Mouse (Mus musculus) Muller cell, postnatal 12 days (primary cell): ENCODE data around the gene Dmkn.
A peak's percentile ranks its signal among the peaks of the same experiment; 100 is the strongest.
"Not testable (repeated sequence)": the region's sequence is repeated elsewhere in the genome, so short reads cannot be mapped to it uniquely, and the experiment has no call there.

Experiments used
- DNase-seq: peaks from one replicate; pipeline ENCODE4 v3.0.0-alpha.2; 2015; ENCODE audit errors: inconsistent ontology term

The Dmkn gene

DNA sequence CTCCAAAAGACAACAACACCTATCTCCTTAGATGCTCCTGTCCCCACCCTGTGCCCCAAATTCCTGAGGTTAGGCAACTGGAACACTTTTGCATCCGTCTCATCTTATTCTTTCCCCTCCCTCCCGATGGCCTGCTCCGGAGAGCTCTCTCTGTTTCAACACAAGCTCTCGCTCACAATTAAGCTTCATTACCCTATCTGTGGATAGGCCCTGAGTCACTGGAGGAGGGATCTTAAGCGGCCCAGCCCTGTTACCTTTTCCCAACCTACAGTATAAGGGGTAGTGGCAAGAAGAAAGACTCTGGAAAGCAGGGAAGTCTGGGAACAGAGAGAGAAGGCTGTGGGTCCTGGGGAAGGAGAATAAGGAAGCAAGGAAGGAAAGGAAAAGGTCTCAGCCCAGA, at the start of gene Dmkn:
Gene Dmkn (plus strand): TSS at position 301 of the 400 bp plus-strand sequence.
- DNase-seq = no peak

DNA sequence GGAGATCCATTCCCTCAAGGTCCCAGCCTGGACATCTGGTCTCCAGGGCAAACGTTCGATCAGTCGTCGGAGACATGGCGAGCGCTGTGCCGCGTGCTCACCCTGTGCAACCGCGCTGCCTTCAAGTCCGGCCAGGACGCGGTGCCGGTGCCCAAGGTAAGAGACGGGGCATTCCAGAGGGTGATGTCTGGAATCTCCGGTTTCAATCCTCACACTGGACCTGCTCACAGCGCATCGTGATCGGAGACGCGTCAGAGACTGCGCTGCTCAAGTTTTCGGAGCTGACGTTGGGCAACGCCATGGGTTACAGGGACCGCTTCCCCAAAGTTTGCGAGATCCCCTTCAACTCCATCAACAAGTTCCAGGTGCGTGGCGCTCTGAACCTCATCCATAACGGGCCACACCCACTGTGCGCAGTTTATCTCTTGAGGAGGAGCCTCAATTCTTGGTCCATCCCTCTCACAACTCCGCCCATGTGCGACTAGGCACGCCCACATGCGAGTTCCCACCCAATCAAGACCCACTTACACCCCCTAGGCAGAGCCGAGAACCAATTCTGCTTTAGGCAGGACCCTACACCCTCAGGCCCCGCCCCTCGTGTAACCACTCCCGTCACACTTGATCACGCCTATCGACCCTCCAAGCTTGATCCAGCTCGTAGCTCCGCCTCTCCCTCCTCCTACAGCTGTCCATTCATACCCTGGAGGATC, 46.4 kb upstream of the Dmkn start:
- peak; percentile 94 for DNase-seq

DNA sequence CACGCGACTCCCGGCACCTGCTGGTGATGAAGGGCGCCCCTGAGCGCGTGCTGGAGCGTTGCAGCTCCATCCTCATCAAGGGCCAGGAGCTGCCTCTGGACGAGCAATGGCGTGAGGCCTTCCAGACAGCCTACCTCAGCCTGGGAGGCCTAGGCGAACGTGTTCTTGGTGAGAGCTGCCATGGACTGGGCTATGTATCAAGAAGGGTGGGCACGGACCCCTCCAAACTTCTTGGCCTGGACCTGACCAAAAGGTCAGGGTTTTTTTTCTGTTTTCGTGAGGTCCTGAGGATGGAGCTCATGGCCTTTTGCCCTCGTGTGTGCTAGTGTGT, 45.9 kb upstream of the Dmkn start:
- no peak for DNase-seq

DNA sequence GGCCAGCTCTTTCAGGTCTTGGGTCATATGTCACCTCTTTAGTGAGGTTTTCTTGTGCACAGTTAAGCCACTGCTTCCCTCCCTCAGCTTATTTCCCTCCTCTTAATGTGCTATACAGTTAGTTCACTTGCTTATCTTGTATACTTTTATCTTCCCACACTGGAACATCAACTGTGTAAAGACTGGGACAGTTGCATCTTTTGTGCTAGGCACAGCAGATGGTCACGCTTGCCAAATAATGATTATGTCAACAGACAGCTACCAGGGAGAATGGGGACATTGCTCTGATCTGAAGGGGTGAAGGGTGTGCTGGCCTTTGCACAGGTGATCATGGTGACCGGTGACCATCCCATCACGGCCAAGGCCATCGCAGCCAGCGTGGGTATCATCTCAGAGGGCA, 43.9 kb upstream of the Dmkn start:
- no peak for DNase-seq

DNA sequence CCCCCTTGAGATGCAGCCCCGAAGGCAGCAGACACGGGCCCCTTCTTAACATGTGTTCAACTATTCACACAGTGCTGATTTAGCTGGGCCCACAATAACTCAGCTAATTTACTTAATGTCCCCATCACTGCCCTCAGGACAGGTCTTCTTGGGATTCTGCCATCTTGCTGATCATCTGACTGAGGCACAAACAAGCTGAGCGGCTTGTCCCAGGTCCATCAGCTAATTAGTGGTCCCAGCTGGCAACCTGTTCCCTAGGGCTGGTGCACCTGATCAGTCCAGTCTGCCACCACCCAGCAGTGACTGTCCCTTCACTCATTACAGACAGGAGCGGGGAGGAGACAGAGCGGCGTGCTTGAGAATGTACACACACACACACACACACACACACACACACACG, 42.3 kb upstream of the Dmkn start:
- no peak for DNase-seq

DNA sequence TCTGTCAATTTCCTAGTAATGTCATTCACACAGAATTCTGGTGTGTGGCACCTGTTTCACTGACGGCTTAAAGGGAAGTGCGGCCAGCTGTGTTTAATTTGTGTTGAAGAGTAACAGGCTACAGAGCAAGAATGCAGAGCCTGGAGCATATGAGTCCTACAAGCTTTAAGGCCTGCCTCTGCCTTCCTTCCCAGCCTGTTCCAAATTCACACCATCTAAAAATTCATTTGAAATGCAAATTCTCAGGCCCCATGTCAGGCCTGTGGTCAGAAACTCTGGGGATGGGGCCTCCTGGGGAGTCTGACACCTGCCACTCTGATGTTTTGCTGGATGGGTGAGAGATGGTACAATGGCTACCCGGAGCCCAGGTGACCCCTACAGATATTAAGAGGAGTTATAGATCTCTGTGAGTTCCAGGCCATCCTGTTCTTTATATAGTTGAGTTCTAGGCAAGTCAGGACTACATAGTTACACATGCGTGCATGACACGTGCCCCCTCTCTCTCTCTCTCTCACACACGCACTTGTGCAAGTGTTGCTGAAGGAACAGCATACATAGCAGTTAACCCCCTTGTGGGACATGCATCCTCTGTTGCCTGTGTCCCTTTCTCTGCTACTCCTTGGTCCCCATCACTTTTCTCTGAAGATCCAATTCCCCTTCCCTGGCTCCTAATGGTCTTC, 40.1 kb upstream of the Dmkn start:
- DNase-seq = no peak

DNA sequence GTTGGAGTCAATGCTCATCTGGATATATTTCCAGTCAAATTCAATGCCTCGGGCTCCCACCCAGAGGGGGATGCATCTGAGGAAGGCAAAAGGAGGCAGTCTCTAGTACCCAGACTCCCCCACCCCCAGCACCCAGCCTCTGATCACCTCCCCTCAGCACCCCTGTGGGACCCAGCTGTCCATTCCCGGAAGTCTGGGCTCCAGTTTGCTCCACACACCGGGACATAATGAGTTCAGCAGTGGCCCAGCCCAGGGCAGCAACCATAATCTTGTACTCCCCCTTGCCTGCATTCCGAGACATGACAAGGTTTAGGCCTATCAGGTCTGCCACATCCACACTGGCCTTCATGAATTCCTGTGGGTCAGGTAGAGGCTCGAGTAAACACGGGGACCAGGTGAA, 35.3 kb upstream of the Dmkn start:
- DNase-seq = peak; percentile 2

DNA sequence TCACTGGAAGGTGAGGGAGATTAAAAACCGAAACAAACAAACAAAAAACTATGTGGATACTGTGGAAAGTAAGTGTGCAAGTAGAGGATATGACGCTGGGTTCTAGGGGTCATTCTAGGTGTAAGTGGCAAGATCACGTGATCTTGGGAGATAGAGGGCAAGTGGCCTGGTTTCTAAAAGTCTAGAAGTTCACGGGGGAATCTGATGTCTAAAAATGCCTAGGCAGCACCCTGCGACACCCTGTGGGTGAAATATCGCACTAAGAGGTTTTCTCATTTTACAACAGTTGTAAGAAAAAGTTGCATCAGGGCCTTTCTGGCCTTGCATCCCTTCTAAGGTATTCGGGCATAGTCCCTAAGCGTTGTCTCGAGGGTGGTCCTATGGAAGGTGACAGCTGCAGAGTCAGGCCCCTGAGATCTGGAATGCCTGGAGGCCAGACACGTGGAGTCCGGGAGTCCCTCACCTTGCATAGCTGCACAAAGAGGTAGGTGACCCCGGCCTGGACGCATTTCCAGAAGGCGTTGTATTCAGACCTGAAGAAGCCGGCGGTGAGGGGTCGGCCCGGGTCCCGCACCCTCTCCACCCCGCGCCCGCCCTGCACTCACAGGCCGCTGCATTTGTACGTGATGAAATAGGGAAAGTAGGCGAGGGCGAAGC, 34.7 kb upstream of the Dmkn start:
- no peak for DNase-seq

DNA sequence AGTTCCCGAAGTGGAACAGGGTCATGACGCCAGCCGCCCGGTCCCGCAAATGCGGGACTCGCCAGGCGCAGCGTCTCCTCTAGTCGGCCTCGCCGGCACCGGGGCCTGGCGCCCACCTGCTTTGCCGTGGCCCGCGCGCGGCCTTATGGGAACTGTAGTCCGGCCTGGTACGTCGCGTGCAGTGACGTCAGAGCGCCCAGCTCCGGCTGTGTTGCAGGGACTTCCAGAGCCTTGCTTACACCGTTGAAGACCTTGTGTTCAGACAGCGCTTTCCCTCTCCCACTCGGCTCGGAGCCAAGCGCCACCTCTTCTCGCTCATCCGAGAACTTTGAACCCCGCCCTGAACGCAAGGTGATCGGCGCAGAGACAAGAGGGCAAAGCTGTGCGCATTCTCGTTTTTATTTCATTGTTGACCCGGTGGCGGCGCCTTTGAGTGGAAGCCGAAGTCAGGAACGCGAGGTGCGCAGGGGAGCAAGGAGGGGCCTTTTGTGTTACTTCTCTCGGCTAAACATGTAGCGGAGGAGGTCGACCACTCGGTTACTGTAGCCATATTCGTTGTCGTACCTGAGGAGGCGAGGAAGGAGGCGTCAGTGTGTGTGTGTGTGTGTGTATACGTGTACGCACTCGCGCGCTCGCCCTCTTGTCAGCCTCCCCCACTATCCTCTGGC, 34.0 kb upstream of the Dmkn start, which contains the start of gene Tmem147:
Gene Tmem147 (minus strand): TSS at position 145 of the 668 bp plus-strand sequence.
- DNase-seq = peak; percentile 95

DNA sequence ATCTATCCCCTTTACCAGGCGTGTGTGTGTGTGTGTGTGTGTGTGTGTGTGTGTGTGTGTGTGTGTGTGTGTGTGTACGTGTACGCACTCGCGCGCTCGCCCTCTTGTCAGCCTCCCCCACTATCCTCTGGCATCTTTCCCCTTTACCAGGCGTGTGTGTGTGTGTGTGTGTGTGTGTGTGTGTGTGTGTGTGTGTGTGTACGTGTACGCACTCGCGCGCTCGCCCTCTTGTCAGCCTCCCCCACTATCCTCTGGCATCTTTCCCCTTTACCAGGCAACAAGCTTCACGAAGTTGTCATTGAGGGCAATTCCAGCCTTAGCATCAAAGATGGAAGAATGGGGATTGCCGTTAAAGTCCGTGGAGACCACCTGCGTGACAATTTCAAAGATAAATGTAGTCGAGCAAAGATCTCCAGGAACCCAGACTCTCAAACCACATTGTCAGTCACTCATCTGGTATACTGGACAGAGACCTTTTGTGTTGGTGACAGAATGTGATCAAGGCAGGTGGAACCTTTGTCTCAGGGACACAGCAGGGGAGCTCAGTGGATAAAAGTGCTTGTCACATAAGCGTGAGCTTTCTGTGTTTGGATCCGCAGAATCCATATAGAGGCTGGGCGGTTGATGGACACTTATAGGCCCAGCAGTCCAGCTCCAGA, 33.4 kb upstream of the Dmkn start:
- peak; percentile 17 for DNase-seq

DNA sequence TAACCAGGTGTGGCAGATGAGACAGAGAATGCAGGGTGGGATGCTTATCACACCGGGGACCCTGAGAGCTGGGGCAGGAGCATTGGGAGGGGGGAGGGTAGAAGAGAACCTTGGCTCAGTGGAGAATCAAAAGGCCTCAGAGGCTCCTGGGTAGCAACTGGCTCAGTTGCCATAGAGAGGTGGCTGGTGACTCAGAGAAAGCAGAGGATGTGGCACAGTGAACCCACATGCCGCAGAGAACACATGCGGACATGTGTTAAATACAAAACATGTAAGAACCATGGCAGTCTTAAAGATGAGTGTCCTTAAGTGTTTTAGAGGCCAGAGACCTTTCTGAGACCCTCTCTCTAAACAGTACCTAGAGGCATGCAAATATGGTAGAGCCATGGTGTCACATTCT, 27.3 kb upstream of the Dmkn start:
- DNase-seq = no peak

DNA sequence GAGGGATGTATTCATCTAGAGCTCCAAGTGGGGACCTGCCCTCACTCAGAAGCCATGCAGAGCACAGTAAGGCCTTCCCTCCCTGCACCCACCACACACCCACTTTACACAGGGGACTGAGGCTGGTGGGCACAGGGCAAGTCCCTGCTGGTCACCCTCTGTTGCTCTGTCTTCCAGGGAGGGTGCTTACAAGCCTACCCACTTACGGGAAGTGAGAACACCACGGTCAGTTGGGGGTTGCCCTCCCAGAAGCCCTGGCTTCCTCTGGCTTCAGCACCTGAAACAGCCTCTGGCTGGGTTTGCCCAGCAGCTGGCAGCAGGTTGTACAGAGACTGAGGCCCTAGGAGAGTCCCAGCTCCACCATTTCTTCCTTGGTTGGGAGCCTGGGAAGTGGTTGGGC, 21.0 kb upstream of the Dmkn start:
- DNase-seq = not testable (repeated sequence)

DNA sequence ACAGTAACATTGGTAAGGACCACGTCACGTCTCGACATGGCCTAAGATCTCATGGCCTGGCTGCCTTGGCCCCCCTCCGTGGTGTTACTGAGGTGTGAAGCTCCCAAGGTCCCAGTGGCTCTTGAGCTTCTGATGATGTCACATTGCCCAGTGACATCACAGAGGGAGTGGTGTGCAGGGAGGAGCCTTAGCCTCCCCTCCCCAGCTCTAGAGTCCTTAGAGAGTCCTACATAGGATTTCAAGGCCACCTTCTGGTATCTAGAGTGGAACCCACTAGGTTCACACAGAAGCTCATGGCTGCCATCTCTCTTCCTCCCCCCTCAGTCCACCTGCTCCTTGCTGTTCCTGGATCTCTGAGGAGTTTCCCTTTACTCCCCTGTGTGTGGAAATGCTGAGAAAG, 19.9 kb upstream of the Dmkn start, which contains the start of gene Gapdhs:
Gene Gapdhs (minus strand): TSS at position 65 of the 400 bp plus-strand sequence.
- DNase-seq = not testable (repeated sequence)

DNA sequence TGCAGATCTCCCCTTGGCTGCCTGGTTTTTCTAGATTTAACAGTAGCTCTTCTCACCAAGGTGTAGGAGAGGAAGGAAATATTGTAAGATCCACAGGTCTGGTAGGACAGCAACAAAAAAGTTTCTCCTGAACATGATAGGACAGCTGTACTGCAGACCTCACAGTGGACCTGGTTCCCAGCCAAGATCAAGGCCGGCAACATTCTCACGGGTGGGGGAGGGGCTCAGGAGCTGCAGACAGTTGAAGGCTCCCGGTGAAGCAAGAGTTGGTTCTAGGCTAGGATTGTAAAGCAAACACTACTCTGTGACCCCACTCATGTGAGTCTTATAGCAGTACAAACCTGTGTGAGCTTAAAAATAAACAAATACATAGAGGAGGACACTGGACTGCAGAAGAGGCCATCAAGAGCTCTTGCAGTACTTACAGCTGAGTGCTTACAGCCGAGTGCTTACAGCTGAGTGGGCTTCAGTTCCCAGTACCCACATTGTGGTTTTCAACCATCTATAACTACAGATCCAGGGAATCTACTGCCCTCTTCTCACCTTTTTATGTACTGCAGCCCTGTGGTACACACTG, 19.4 kb upstream of the Dmkn start:
- peak; percentile 51 for DNase-seq

DNA sequence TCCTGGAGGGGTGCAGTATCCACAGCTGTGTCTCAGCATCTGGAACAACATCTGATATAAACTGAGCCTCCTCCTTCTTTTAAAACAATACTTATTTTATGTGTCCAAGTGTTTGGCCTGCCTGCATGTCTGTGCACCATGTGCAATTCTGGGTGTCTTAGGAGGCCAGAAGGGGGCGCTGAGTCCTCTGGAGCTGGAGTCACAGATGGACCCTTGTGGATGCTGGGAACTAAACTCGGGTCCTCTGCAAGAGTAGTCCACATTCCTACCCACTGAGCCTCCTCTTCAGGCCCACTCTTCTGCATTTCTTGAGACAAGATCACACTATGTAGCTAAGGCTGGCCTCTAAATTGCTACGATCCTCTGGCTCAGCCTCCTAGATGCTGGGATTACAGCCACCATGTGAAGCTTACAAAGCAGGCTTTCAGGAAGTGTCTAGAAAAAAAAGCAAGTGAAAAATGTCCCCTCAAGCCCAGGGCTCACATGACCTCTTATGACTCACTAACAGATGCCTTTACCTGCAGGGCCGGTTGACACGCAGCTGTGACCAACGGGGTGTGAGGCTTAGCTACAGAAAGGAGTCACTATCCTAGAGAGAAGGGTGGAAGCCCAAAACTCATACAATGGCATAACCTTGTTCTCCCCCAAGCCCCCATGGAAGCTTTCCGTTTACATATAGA, 15.9 kb upstream of the Dmkn start:
- DNase-seq = no peak

DNA sequence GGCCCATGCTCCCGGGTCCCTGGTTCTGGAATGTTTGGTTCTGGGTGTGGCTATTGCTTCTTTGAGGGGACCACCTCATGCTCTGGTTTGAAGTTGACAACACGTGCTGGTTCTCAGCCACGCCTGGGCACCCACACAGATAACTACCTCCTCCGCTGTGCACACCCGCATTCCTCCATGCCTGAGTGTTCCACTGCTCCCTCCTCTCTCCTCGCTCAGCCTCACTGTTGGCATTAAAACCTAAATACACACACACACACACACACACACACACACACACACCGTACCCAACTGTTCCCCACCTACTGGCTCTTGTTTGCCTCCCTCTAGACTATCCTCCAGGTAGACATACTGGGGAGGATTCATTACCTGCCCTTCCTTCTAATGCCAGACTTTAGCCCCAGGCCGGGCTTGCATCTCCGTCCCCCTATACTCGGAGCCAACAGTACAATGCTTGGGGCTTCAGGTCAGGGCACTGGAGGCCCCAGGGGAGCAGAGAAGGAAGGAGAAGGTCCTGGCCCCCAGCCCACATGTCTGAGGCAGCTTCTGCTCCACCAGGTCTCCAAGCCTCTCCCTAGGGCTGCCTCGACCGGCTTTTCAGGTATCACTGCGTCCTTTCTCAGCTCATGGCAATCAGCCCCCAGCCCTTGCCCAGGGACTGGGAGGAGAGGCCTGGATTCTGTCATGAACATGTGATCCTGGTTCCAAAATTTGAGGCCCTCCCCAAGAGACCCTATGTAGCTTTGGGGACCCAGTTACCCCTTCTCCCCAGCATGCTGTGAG, 13.5 kb upstream of the Dmkn start:
- DNase-seq = no peak

DNA sequence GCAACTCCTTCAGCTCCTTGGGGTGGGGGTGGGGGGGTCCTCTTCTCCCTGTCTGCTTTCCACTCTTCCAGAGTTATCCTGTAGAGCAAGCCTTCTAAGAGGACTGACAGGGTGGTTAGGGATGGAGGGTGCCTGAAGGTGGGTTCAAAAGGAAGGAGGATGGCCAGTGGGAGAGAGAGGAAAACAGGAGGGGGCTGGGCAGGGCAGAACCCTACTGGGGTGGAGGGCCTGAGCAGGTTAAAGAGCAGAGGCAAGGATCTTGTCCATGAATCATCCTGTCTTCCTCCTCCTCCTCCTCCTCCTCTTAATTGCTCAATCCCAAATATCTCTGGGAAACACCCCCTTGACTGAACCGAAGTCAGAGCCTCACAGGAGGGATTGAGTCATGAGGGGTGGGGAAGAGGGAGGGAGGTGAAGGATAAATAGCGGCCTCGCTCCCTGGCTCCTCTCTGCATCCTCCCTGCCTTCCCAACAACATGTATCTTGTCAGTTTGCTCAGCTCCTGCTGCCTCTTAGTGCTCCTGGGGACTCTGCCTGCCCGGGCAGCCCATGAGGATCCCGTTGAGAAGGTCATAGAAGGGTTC, 12.4 kb upstream of the Dmkn start, which contains the start of gene Sbsn:
Gene Sbsn (plus strand): TSS at position 386 of the 584 bp plus-strand sequence.
- DNase-seq = peak; percentile 2

DNA sequence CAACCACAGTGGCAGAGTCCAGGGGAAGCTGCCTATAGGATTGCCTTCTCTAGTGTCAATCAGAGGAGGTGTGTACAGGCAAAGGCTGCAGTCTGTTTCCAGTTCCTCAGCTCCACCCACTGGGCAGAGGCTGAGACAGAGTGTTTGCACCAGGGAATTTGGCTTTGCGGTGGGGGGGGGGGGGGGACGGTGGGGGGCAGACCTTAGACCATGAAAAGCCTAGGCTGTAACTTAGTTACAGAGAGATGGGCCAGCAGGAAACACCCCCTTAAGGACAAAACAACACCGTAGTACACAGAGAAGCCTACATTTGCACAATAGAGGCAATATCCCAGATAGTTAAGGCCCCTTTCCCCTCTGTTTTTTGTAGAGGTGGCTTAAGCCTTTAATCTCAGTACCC, 6.6 kb upstream of the Dmkn start:
- DNase-seq = no peak

DNA sequence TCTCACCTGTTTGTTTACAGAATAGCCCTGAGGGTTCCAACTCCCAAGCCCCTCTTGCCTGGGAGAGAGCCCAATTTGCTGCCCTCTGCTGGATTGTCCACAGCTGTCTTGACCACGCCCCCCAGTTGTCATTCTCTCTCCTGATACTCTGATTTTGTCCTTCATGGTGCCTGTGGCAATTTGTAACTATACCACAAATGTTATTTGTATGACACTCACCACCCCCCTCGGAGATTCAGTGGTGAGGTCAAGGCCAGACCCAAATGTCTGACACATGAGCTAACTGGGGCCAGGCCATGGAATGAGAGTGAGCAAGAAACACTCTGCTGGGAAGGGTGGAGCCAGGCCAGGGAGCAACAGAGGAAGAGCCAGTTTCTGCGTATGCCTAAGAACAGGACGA, 4.7 kb upstream of the Dmkn start:
- peak; percentile 6 for DNase-seq
